30 mouse cellular contexts compared by ENCODE assay signal in the genomic region with DNA sequence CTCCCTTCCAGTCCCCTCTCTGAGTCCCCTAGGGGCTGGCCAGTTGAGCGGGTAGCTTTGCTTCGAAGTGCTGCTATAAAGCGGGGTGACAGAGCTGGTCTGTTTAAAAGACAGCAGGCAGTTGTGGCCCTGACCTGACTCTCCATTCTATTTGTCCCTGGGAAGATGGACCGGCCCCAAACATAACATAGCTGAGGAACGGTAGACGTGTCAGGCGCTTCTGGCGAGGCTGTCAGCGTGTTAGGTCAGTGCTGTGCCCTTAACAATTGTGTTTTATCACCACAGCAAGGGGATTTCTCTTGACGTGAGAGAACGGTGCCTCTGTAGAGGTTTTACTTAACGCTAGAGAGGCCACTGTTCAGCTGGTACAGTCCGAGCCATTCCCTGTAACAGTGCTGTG.
A peak's percentile ranks its signal among the peaks of the same experiment; 100 is the strongest.
DNase-seq lines count a peak whose midpoint lies in the region; ATAC-seq lines count a peak whose summit lies in the region.
"Had no signal": no experiment of that assay in that cellular context is flagged by ENCODE, and none has a peak within 500 bp of the region (broad histone marks: within the 10 kb centered on the region; RNA-seq: fewer than 3 reads in every experiment).

No protein-coding gene starts in this region.

- H3K27me3 ChIP-seq in heart, embryonic 10.5 days (ENCODE audit: insufficient read depth, poor library complexity, severe bottlenecking): peaks cover 4% of the 10 kb centered on the region; the same call in 1 of the 2 replicates
- no peaks in the 10 kb centered on the region for H3K27me3 ChIP-seq in heart, embryonic 16.5 days (ENCODE audit: control insufficient read depth, insufficient read depth, low read length)
- H3K27me3 ChIP-seq: embryonic facial prominence, embryonic 12.5 days; limb, embryonic 15.5 days; neural tube, embryonic 13.5 days; stomach, embryonic 15.5 days had no signal

- no peaks in the 10 kb centered on the region for H3K36me3 ChIP-seq in heart, embryonic 10.5 days
- H3K36me3 ChIP-seq in heart, embryonic 16.5 days (ENCODE audit: control insufficient read depth, insufficient read depth): no peaks in the 10 kb centered on the region
- H3K36me3 ChIP-seq: embryonic facial prominence, embryonic 12.5 days; limb, embryonic 15.5 days; neural tube, embryonic 13.5 days; stomach, embryonic 15.5 days had no signal

- no peaks in the 10 kb centered on the region for H3K9me3 ChIP-seq in heart, embryonic 10.5 days
- H3K9me3 ChIP-seq in heart, embryonic 16.5 days (replicated peaks; ENCODE audit: control insufficient read depth, low read length): no peaks in the 10 kb centered on the region
- H3K9me3 ChIP-seq: embryonic facial prominence, embryonic 12.5 days; limb, embryonic 15.5 days; neural tube, embryonic 13.5 days; stomach, embryonic 15.5 days had no signal

- H3K4me1 ChIP-seq in heart, embryonic 10.5 days: peaks cover 40% of the 10 kb centered on the region
- peaks cover 17% of the 10 kb centered on the region for H3K4me1 ChIP-seq in heart, embryonic 16.5 days (ENCODE audit: control insufficient read depth, insufficient read depth, low read length)
- H3K4me1 ChIP-seq: limb, embryonic 15.5 days; stomach, embryonic 15.5 days had no signal

- 37% methylated on average over 13 of the region's 13 CpGs for WGBS in heart, embryonic 10.5 days
- WGBS in heart, embryonic 16.5 days: 32% methylated on average over 13 of the region's 13 CpGs

- H3K4me2 ChIP-seq in heart, embryonic 16.5 days (ENCODE audit: low read depth, low read length): peak overlapping the region; percentile 4; the same call in 1 of the 2 replicates
- H3K4me2 ChIP-seq: embryonic facial prominence, embryonic 12.5 days; limb, embryonic 15.5 days; lung, embryonic 14.5 days; neural tube, embryonic 13.5 days; stomach, embryonic 15.5 days had no signal

- H3K9ac ChIP-seq in heart, embryonic 16.5 days (ENCODE audit: low read length): no peak overlapping the region
- H3K9ac ChIP-seq: embryonic facial prominence, embryonic 12.5 days; forebrain, postnatal 0 days; limb, embryonic 15.5 days; liver, embryonic 14.5 days; lung, embryonic 14.5 days; neural tube, embryonic 13.5 days; stomach, embryonic 15.5 days had no signal

- no peak for DNase-seq in heart, embryonic 10.5 days (ENCODE audit: low spot score)
- DNase-seq in heart, adult 8-10 months (ENCODE audit: low spot score): no peak
- no peak for DNase-seq in heart, postnatal 25 days (ENCODE audit: low spot score)
- DNase-seq in adrenal gland, adult 8-10 months: peak; percentile 38
- peak; percentile 23 to 65 for DNase-seq in adrenal gland, postnatal 36 days
- no peak for DNase-seq in thymus, postnatal 0 days (ENCODE audit: low spot score)
- DNase-seq in c-Kit-positive CD71-positive TER-119-positive erythroid progenitor cells, embryonic 14.5 days (ENCODE audit: low spot score): no peak
- DNase-seq: cerebellum, adult 11-12 months; cerebellum, postnatal 10 days; forebrain, postnatal 0 days; gastrocnemius, postnatal 36 days; kidney, adult 18-20 months; kidney, postnatal 10 days; left cerebral cortex, postnatal 4 days; lung, embryonic 14.5 days; lung, postnatal 36 days; right cerebral cortex, adult 18-20 months; right cerebral cortex, postnatal 4 days; thymus, adult 18-20 months; thymus, postnatal 4 days had no signal

- peak; percentile 49 for ATAC-seq in heart, embryonic 16.5 days (replicated peaks; ENCODE audit: extremely low read depth, insufficient read depth, low FRiP score)
- ATAC-seq: forebrain, postnatal 0 days; inflammation-experienced regulatory T-cells, adult 6 months; midbrain, embryonic 16.5 days had no signal

- intact Hi-C loops in heart, postnatal 25 days (cut with DNase I): no loop called here

- peak overlapping the region; percentile 23; the same call in 1 of the 2 replicates for H3K27ac ChIP-seq in heart, embryonic 10.5 days
- H3K27ac ChIP-seq in heart, embryonic 16.5 days (ENCODE audit: low read length): no peak overlapping the region
- H3K27ac ChIP-seq: embryonic facial prominence, embryonic 12.5 days; left cerebral cortex, adult 2 months; limb, embryonic 15.5 days; liver, embryonic 14.5 days; neural tube, embryonic 13.5 days; stomach, embryonic 15.5 days had no signal

- H3K4me3 ChIP-seq in heart, embryonic 10.5 days: no peak overlapping the region
- no peak overlapping the region for H3K4me3 ChIP-seq in heart, embryonic 16.5 days (ENCODE audit: low read length)
- H3K4me3 ChIP-seq: embryonic facial prominence, embryonic 12.5 days; left cerebral cortex, adult 2 months; limb, embryonic 15.5 days; myocyte; neural tube, embryonic 13.5 days; stomach, embryonic 15.5 days had no signal

Comparison
In these comparisons a context has a peak if more than half of its experiments do, and no peak if none do; other contexts are left out.
1. DNase-seq: peak in adrenal gland, adult 8-10 months (single experiment) and adrenal gland, postnatal 36 days (2 of 2); none in heart, embryonic 10.5 days (single experiment), heart, adult 8-10 months (single experiment), heart, postnatal 25 days (single experiment), thymus, postnatal 0 days (single experiment) and c-Kit-positive CD71-positive TER-119-positive erythroid progenitor cells, embryonic 14.5 days (single experiment).